Mouse (Mus musculus): ENCODE measurements around the gene Rab11fip3.

- TF ChIP-seq POLR2A (IDR thresholded peaks at IDR 0.05; ENCODE audit: insufficient read depth, low read depth, low read length) (no peak), CTCF (IDR thresholded peaks at IDR 0.05) (peak; percentile 98; the same call in 1 of the 2 replicates), EP300 (IDR thresholded peaks at IDR 0.05; ENCODE audit: insufficient read depth, low read depth, low read length) (0 out of 2 replicates have a peak, but pooled peaks have one; percentile 53)
Observed at GRCm38 (mm10) chr17:26009540-26009939, 59.8 kb downstream of the Rab11fip3 start.
